Mouse (Mus musculus) gastrocnemius, postnatal 25 days (tissue): ENCODE results near the gene Insm1. TPM values are rescaled to one million over a fixed set of nuclear protein-coding genes. Genes with fewer than 3 reads are reported as not detected.

Experiments
- DNase-seq: peaks from one replicate; pipeline ENCODE4 v3.0.0; 2022
- total RNA-seq, 2 experiments: library from RNA; stranded (reverse); gene quantifications; 1 replicate in 1 of 2; 2 replicates in 1 of 2; pipeline ENCODE4 v1.2.3; 2021

The Insm1 gene
- total RNA-seq, 2 experiments from 2014 or later = not detected

GRCm38 (mm10) chr2:146225818-146226217 is 4.1 kb downstream of the Insm1 start:
- no peak for DNase-seq

- DNase-seq = no peak
Observed at GRCm38 (mm10) chr2:146226484-146226883, 4.8 kb downstream of the Insm1 start.

- DNase-seq = no peak
Observed at GRCm38 (mm10) chr2:146227646-146228045, 5.9 kb downstream of the Insm1 start.

GRCm38 (mm10) chr2:146228435-146228834 is 6.7 kb downstream of the Insm1 start:
- no peak for DNase-seq

GRCm38 (mm10) chr2:146231485-146231884 is 9.8 kb downstream of the Insm1 start:
- no peak for DNase-seq

- DNase-seq = no peak
Observed at GRCm38 (mm10) chr2:146239196-146239747, 17.6 kb downstream of the Insm1 start.

- DNase-seq = no peak
Observed at GRCm38 (mm10) chr2:146244049-146244448, 22.3 kb downstream of the Insm1 start.

GRCm38 (mm10) chr2:146245401-146245800 is 23.7 kb downstream of the Insm1 start:
- no peak for DNase-seq

- no peak for DNase-seq
Observed at GRCm38 (mm10) chr2:146246409-146247075, 24.8 kb downstream of the Insm1 start.

GRCm38 (mm10) chr2:146247576-146247975 is 25.9 kb downstream of the Insm1 start:
- no peak for DNase-seq

GRCm38 (mm10) chr2:146249033-146249432 is 27.3 kb downstream of the Insm1 start:
- DNase-seq = no peak

GRCm38 (mm10) chr2:146250236-146250904 is 28.6 kb downstream of the Insm1 start:
- DNase-seq = no peak

GRCm38 (mm10) chr2:146254387-146254786 is 32.7 kb downstream of the Insm1 start:
- no peak for DNase-seq

- no peak for DNase-seq
Observed at GRCm38 (mm10) chr2:146255636-146256035, 33.9 kb downstream of the Insm1 start.

- DNase-seq = no peak
Observed at GRCm38 (mm10) chr2:146256321-146256875, 34.7 kb downstream of the Insm1 start.

- no peak for DNase-seq
Observed at GRCm38 (mm10) chr2:146257037-146257436, 35.3 kb downstream of the Insm1 start.

GRCm38 (mm10) chr2:146257609-146258008 is 35.9 kb downstream of the Insm1 start:
- no peak for DNase-seq

- no peak for DNase-seq
Observed at GRCm38 (mm10) chr2:146258736-146259469, 37.2 kb downstream of the Insm1 start.

GRCm38 (mm10) chr2:146259787-146260560 is 38.3 kb downstream of the Insm1 start:
- DNase-seq = no peak

GRCm38 (mm10) chr2:146261146-146261545 is 39.4 kb downstream of the Insm1 start:
- DNase-seq = no peak

GRCm38 (mm10) chr2:146262215-146262614 is 40.5 kb downstream of the Insm1 start:
- no peak for DNase-seq

GRCm38 (mm10) chr2:146262966-146263365 is 41.2 kb downstream of the Insm1 start:
- DNase-seq = no peak
